Mouse (Mus musculus) yolk sac, embryonic 10.5 days (tissue): ENCODE results near the gene Grm3.

Experiments
- DNase-seq: peaks from one replicate; pipeline ENCODE4 v3.0.0-alpha.2; 2017; ENCODE audit warnings: low spot score

Grm3 gene

DNA sequence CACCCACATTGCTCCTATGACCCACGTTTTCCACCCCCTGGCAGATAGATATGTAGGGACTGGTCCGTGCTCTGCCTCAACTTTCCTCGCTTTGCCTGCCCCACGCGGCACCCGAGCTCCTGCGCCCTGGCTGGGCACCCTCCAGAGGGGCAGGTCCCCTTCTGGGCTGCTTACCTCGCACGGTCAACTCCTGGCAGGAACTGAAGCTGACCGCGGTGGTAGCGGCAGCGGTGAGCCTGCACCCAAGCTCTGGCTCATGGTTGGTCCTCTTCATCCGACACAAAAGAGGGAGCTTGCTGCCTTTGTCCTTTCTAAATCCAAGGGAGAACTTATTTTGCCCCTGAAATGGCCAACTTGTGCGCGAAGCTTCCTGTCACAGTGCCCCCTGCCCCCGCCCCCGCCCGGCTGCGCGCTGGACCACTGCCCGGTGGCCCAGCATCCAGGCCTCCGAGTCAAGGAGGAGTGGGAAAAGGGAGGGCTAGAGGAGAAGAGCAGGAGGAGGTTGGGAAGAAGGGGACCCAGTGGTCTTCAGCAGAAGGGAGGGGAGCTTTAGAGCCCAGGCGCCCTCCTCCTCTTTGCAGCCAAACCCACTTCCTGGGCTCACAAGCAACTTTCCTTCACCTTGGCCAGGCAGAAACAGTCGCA lies at the start of gene Grm3:
Gene Grm3 (minus strand): TSS at position 215 of the 645 bp plus-strand sequence.
- DNase-seq, result no peak

DNA sequence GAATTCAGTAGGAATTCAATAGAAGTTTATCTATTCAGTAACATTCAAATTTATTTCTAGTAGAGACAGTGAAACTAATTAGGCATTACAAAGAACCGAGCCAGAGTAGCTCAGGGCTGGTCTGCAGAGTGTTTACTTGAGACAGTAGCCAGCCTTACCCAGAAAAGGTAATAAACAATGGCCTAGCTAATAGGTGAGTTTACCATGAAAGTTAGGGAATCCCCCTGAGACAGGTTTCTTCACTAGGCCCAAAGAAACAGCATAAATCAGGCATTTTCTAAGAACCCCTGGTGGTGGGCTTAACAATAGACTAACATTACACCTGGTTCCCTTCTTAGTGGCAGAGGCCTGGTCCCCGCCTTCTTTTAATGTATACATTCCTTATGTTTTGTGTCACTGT lies 30.8 kb upstream of the Grm3 start:
- DNase-seq, result no peak

DNA sequence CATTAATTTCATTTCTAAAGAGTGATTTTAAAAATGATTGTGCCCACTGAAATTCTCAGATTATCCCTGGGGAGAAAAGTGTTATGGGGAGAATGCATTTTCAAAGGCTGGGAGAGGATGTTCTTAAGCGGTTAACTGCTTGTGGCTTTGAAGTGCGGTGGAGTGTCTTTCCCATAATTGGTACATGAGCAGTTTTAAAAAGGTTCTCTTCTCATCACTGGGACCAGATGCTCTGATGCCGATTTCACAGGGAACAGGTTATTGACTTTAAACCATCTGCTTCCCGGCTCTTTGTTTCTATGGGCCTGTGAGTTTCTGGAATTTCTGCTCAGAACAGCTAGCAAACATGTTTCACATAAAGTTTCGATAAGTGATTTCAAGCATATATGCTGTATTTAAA lies 23.2 kb upstream of the Grm3 start:
- DNase-seq, result no peak

DNA sequence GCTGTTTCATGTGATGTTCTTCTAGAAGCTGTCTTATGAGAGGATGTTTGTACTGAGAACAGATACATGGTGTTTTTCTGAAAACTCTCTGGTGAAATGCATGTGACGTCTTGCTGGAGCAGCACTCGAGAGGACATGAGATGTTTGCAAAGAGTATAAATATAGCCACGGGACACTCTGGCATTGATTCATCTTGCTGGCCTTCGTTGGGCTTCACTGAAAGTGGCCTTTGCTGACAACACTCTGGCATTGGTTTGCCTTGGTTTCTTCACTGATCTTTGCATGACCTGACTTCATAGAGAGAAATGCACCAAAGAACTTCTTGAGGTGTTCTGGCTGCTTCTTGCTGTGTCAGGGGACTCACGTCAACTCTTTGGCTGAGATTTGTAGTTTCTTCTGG lies 19.1 kb upstream of the Grm3 start:
- no peak for DNase-seq

DNA sequence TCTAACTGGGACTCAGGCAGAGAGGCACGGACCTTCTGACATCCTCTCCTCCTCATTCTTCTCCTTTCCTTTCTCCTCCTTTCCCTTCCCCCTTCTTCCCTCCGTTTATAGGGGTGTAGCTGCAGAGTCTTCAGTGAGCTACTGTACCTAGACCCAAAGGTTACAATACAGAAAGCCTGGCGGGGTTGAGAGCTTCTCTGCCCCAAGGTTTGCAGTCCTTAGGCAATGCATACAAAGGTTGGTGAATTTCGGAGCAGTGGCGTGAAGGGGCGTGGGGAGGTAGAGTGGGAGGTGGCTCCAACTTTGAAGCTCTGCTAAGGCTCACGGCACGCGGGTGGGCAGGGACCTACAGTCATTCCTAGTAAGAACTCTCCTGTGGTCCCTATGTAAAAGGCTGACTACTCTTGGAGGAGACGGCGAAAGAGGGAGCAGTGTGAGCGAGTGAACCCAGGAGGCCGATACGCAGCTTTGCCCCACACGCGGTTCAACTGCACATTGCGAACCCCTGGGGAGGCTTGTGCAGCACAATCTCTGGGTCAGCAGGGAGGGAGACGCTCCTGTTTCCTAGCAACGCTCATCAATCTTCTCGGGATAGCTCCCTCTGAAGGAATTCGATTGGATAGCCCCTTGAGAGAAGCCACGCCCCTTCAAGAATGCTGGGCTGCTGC lies 765 bp upstream of the Grm3 start:
- DNase-seq, result peak; percentile 23

DNA sequence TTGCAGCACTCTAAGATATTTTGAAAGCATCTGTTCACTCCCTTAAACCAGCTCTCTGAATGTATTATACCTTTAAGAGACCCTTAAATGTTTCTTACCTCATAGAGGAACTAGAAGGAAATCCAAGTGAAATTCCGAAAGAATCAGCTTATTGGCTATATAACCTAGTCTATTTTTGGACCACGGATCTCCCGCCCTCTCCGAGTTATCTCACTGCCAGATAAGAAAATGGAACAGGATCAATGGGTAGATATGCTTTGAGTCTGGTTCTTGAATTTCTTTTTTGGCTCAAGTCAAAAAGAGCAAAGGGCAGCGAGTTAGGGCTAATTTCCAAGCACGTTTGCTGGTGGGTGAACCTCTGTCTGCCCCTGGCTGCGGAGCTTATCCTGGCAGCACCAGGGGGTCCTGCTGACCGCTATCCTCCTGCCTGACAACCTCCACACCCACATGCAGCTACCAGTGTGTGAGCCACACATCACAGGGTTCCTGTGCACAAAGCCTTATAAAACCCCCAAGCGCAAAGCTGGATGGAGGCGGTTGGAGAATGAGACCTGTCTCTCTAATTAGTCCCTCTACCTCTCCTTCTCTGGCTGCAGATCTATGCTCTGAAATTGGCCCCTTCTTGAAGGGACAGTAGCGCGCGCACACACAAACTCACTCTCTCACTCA lies 549 bp downstream of the Grm3 start:
- no peak for DNase-seq

DNA sequence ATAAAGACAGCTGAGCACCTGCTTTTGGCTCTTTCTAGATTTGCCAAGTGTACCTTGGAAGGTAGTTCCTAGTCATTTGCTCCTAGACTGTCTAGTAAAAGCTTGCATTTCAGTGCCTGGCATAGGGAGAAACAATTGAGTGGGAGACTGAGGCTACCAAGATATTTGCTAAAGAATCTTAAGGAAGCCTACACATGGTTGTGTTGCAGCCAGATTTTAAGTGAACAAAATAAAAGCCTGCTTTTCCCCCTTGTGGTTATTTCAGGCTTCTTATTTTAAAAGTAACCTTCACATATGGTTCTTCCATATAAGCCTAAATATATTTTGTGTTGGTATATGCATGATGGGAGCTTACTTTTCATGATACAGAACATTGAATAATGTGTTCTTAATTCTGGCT lies 3.8 kb downstream of the Grm3 start:
- DNase-seq, result no peak

DNA sequence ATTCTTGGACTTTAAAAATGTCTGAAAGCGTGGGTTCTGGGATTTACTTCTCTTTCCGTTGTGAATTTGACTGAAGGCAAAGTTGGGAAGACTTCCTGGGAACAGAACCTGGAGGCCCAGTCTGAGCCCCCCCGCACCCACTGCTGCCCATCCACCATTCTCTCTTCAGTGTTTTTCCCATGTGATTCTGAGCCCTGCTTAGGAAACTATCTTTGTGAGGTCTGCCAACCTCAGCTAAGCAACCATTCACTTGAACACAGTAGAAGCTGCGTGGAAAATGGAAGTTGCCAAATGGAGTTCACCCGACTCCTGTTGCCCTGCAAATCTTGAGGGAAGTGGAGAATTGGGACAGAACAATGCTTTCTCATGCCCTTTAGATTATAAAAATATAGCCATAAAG lies 8.7 kb downstream of the Grm3 start:
- DNase-seq, result no peak

DNA sequence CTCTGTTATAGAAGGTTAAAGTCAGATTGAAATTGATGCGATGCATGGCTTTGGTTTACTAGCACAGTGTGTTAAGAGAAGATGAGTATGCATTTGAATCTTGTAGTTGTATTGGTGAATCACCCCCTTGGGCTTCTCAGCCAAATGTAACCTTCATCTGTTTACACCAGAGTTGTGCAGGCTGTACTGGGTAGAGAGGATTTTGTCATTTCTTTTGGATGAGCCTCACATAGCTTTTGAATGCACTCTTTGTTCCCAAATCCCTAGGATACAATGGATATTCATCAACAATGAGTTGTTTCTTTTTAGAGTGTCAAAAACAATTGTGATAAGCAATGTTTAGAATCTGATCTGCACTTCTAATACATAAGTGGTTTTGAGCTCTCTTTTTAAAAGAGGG lies 17.9 kb downstream of the Grm3 start:
- no peak for DNase-seq

DNA sequence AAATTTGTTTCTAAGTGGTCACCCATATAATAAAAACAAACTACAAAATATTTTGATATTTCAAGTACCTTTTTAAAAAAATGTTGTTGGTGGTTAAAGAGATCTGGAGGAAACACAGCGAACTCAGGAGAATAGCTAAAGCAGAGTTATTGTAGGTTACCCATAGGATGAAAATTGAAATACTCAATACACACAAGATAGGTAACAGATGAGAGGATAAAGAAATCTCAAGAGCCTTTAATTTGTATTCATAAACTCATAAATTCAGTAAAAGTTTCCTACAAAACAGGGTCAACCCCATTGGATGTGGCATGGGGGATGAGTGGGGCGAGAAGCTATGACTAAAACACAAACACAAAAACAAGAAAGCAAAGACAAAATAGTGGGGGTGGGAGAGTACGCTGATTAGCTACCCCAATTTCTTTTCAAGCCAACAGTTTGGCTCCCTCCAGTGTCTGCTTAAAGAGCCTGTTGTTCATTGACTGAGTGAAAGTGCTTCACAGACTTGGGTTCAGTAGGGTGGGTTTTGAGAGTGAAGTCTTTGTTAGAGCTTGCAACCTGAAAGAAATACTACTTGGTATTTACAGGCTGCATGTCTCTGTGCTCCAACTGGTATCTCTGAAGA lies 21.5 kb downstream of the Grm3 start:
- no peak for DNase-seq

DNA sequence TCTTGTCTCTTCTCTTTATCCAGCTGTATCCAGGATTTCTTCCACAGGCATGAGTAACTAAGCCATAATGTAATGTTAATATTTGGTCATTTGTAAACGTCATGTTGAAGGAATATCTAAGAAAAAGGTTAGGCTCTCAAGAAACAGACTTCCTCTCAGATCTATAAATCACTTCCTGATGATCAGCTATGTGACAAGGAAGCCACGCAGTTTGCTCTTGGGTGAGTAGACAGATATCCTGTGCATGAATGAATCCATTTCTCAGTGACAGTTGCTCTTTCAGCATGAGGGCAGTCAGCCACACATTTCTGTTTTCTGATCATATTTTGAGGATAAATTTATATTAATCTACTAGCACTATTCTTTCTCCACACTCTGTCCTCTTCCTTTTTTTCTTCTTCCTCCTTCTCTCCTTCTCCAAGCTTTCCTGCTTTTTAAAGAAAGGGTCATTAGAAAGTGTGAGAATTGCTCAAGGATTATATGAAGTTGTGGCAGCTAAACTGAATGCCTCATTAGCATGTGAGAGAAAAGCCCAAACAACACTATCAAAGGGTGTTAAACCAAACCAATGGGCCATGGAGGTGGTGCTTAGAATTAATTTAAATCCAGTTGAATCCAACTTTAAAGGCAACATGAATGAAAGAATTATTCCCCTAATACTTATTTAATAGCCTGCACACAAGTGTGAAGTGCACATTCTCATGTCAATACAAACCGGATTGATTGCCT lies 22.1 kb downstream of the Grm3 start:
- no peak for DNase-seq

DNA sequence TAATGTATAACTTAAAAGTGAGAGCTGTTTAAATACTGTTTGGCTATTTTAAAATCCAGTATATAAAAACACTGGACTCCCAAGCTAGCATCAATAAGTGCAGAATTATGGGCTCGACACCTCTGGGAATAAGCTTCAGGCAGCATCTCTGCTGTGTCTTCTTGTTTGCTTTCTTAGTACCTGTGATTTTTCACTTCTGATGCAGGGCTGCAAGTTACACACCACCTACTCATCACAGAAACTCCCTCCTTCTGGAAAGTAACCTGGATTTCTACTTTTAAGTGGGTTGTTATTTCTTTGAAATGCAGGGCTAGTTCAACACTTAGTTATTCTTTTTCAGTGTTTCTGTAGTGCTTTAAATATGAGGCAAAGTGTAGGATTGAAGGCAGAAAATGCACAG lies 32.6 kb downstream of the Grm3 start:
- DNase-seq, result no peak

DNA sequence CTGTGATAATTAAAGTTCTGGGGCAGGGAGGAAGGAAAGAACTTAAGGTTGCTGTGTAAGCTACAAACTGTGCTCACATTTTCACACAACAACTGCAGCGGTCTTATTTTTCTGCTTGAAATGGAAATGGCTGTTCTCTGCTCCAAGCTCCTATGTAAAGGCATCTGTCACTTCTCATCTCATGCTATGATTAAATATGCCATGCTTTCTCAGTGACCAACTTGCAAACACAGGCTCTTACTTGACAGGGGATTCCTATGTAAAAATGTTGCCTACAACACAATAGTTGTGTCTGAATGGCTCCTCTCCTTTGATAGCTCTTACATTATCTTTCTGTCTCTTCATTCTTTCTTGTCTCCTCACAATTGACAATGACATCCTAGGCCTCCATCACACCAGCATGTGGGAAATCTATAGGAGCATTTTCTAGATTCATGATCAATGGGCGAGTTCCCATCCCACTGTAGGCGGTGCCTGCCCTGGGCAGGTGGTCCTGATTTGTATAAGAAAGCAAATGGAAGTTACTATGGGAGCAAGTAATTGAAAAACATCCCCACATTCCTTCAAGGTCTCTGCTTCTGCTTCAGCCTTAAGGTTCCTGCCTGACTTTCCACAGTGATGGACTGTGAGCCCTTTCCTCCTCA lies 34.2 kb downstream of the Grm3 start:
- DNase-seq, result no peak

DNA sequence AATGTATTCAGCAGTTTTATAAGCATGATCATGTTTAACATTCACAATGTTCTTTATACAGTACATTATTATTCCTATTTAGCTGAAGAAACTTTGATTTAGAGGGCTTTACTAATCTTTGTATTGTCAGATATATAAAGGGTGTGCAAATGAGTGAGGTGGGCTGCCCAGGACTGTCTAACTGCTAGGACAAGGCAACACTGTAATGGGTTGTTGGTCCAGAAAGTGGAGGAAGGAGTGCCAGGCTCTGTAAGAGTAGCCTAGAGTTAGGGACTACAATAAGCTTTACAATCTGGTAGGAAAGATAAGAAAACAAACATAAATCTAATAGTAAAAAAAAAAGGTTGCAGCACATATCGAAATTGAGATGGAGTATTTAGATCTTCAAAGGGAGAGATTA lies 34.8 kb downstream of the Grm3 start:
- no peak for DNase-seq

DNA sequence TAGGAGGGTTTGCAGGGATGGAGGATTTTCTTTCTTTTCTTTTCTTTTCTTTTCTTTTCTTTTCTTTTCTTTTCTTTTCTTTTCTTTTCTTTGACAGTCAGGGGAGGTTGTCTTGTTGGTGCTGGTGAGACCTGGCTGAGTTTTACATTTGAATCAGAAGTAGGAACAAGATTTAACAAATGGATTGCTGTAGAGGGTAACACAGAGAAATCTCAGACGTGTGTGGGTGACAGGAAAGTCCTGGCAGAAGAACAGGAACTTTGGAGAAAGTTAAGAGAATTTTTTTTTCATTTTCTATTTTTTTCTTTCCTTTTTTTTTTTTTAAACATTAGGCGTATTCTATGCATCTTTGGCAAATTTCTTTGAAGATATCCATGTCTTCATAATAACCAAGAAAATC lies 41.8 kb downstream of the Grm3 start:
- no peak for DNase-seq

DNA sequence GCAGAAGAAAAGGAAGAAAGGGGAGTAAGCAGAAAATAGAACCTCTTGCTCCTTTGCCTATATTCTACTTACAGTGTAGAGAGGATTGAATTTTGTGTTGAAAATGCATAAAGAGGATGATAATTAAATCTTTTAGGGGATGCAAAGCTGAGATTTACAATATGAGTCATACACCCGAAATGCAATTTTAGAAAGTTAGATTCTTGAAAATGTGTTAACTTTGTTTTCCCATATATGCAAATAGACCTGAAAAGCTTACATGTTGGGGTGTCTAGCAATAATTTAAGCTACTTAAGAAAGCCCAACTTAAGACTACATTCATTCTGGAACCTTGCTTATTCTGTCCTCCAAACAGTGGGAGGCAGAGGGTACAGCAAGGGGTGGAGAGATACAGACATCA lies 56.0 kb downstream of the Grm3 start:
- no peak for DNase-seq

DNA sequence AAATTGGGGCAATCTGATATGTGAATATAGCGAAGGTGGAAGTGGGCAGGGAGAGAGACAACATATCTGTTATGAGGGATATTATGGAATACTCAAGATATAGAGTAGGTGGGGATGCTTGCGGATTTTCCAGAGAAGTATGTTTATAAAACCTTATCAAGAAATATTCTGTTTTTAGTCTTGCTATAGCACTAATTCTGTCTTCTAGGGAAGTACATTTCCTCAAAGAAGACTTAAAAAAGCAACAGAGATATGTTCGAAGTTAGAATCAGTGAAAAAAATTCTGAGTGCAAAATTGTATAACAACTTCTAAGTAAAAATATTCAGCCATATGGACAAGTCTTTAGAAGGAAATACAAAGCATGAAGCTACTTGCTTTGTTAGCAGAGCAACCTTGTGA lies 61.6 kb downstream of the Grm3 start:
- DNase-seq, result no peak

DNA sequence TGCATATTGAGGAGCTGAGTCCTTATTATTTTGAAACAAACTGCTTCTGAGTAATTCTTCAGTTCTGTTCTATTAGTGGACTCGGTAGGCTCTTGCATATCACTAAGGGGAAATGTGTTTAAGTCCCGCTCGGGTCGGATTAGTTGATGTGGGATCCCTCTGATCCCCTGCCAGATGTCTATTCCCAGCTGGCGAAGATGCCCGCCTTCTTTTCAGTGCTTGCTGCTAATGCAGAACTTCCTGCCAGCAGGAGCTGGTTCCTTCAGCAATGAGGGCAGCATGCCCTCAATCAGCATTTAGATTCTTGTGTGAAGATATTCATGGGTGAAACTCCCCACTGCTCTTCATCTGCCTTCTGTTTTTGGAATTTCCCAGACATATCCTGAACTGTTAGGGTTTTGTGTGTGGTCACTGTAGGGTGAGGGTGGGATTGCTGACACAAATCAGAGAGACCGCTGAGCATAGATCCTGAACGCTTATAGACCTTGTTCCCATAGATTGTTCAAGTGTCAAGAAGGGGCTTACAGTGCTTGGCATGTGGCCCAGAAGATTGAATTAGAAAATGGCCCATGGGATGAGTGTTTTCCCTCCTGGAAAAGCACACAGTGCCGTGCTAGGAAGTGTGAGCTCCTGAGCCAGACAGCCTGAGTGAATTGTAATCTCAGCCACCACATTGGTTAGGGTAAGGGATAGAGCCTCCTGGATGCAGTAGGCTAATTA lies 62.9 kb downstream of the Grm3 start:
- no peak for DNase-seq

DNA sequence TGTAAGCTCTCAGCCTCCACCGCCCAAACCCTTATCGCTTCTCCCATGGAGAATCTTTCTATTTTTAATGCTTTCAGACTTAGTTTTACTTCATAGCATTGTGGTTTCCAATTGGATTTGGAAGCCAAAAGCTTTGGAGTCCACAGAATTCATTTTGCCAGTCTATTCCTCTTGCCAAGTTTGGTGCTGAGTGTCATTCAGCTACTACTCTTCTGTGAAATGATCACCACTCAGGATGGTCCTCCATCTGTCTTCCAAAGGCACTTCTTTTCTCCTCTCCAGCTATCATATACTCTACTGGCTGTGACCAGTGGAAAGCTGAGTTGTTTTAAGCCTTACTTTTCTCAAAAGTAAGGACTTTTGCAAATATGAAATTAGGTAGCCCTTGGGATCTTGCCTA lies 86.4 kb downstream of the Grm3 start:
- DNase-seq, result no peak

DNA sequence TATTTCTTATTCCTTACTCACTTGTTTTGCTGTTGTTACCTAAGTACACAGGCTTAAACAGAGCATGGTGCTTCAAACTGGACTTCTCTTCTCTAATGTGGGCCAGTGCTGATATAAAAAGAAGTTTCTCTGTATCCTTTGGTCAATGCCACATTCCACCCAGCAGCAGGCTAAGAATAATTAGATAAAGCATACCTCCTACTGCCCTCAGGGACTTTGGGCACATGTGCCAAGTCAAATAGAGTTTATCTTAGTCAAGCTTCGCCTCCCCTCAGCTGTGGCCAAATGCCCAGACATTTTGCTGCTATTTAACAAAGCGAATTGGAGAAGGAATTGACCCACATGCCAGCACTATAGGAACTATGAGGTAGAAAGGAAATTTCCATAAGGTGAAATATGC lies 97.8 kb downstream of the Grm3 start:
- DNase-seq, result no peak

DNA sequence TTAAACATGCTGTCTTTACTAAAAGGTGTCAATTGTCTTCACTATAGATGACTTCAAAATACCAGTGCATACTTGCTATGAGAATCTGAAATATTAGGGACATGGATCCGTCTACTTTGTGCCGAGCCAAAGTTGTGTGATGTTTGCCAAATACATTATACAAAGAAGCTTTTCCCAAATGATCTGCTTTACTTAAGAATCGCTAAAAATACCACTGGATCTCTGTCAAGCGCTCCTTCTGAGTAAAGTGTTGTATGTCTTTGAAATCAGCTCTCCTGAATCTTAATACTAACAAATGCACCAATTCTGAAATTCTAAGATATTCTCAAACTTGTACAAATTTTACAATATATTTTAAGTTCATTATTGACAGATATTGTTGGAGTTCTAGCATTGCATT lies 100.6 kb downstream of the Grm3 start:
- DNase-seq, result no peak
